Mouse (Mus musculus) G1E (cell line): ENCODE data around the gene Fgd2. TPM values are rescaled to one million over a fixed set of nuclear protein-coding genes. Genes with fewer than 3 reads are reported as not detected.
"Not testable (repeated sequence)": the region's sequence is repeated elsewhere in the genome, so short reads cannot be mapped to it uniquely, and the experiment has no call there.

Experiments
- ATAC-seq: 2 replicates; pipeline ENCODE4 v1.8.0; 2016; ENCODE audit warnings: mild to moderate bottlenecking; ENCODE audit not compliant: insufficient number of reproducible peaks, poor library complexity, low FRiP score, severe bottlenecking; ENCODE audit errors: extremely low read depth
- DNase-seq: peaks from one replicate; pipeline ENCODE4 v3.0.0; 2012; ENCODE audit warnings: low spot score
- H3K27me3 ChIP-seq: 2 replicates; pipeline ENCODE4 v1.6.1; 2012; ENCODE audit warnings: mild to moderate bottlenecking, low read length, inconsistent platforms; ENCODE audit not compliant: insufficient read depth
- H3K36me3 ChIP-seq: replicated peaks from 2 replicates; pipeline ENCODE3; 2012; ENCODE audit warnings: mild to moderate bottlenecking, inconsistent platforms
- H3K4me1 ChIP-seq: 2 replicates; pipeline ENCODE4 v1.6.1; 2012; ENCODE audit warnings: low read depth, low read length, inconsistent platforms, mixed read lengths; ENCODE audit not compliant: insufficient read depth
- H3K4me3 ChIP-seq: 2 replicates; pipeline ENCODE4 v1.5.1; 2012; ENCODE audit warnings: low read depth, mild to moderate bottlenecking, inconsistent platforms, low read length, moderate library complexity, mixed read lengths
- H3K9me3 ChIP-seq: replicated peaks from 2 replicates; pipeline ENCODE4 v1.6.1; 2012; ENCODE audit warnings: inconsistent platforms
- CTCF ChIP-seq: IDR thresholded peaks from 2 replicates; pipeline ENCODE4 v1.5.1; 2012; ENCODE audit warnings: low read depth, low read length, inconsistent platforms, mixed read lengths
- GATA1 ChIP-seq: IDR thresholded peaks from 2 replicates; pipeline ENCODE4 v1.6.1; 2012; ENCODE audit warnings: borderline replicate concordance, low read length, inconsistent platforms, mixed read lengths
- GATA2 ChIP-seq: IDR thresholded peaks from 2 replicates; pipeline ENCODE4 v1.6.1; 2012; ENCODE audit warnings: low read depth, low read length, inconsistent platforms, borderline replicate concordance
- POLR2AphosphoS5 ChIP-seq: IDR thresholded peaks from 2 replicates; pipeline ENCODE4 v1.6.1; 2012; ENCODE audit warnings: low read depth, low read length, inconsistent platforms; ENCODE audit not compliant: insufficient replicate concordance
- TAL1 ChIP-seq: conservative IDR thresholded peaks from 2 replicates; pipeline ENCODE4 v1.6.1; 2012; ENCODE audit warnings: low read depth, low read length, inconsistent platforms, mixed read lengths
- polyA plus RNA-seq: library from polyadenylated mRNA; stranded (reverse); fragments of >175 nt; gene quantifications from 2 replicates; pipeline ENCODE4 v1.2.3, GENCODE M21; 2012
- total RNA-seq, 2 experiments: library from RNA; stranded (forward) in 1 of 2; stranded (reverse) in 1 of 2; fragments of 200-1000 nt in 1 of 2; fragments of >200 nt in 1 of 2; fragmentation: Nextera tagmentation in 1 of 2; gene quantifications; 2 replicates each; pipeline ENCODE4 v1.2.3; 2014 to 2017

Fgd2 gene
- total and polyA plus RNA-seq, 3 experiments = 0.22 to 0.60 TPM; not detected in 1

DNA sequence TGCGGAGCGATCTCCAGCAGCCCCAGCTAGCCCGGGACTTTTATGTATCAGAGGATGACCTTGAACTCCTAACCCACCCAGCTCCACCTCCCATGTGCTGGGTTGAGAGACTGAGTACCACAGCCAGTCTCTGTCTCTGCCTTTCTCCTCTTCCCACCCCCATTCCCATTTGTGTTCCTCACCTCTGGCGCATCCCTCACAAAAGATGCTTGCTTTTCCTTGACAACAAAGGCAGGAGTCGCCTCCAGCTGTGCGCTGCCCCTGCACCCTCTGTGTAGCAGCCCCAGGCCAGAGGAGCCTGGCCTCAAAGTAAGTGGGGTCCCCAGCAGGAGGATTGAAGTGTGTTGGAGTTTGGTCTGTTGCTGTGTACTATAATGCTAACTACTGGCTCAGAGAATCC is 25.0 kb downstream of the Fgd2 start:
- ATAC-seq = no peak
- no peak for TF ChIP-seq GATA1
- TF ChIP-seq CTCF = no peak
- no peak for TF ChIP-seq GATA2
- no peak for TF ChIP-seq POLR2AphosphoS5
- no peak for TF ChIP-seq TAL1
- H3K9me3 ChIP-seq = no peaks in the 10 kb centered on the region
- no peak overlapping the region for H3K4me3 ChIP-seq
- H3K27me3 ChIP-seq = no peaks in the 10 kb centered on the region; the same call in 1 of the 2 replicates
- no peak for DNase-seq
- peaks cover 39% of the 10 kb centered on the region for H3K4me1 ChIP-seq
- no peaks in the 10 kb centered on the region for H3K36me3 ChIP-seq

DNA sequence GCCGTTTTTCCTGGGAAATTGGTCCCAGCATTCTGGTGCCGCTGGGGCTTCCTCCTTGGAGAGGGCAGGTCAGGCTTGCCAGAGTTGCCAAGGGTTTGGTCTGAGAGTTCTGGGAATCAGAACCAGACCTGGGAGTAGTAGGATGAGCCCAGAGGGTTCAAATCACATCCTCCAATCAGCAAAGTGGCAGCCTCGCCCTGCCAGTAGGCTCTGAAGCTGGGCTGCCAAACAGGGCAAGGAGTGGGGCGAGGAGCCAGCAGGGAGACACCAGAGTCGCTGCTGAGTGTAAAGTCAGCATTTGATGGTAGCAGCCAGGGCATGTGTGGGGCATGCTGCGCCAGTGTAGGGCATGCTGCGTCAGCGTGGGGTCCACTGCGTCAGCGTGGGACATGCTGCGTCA is 28.3 kb downstream of the Fgd2 start:
- Histone ChIP-seq H3K4me1 (peaks cover 50% of the 10 kb centered on the region), H3K27me3 (no peaks in the 10 kb centered on the region; the same call in 1 of the 2 replicates), H3K9me3 (no peaks in the 10 kb centered on the region), H3K36me3 (no peaks in the 10 kb centered on the region), H3K4me3 (peak overlapping the region; percentile 13; the same call in 1 of the 2 replicates)
- ATAC-seq = no peak
- no peak for TF ChIP-seq GATA1
- TF ChIP-seq CTCF = no peak
- TF ChIP-seq POLR2AphosphoS5 = no peak
- DNase-seq = no peak

DNA sequence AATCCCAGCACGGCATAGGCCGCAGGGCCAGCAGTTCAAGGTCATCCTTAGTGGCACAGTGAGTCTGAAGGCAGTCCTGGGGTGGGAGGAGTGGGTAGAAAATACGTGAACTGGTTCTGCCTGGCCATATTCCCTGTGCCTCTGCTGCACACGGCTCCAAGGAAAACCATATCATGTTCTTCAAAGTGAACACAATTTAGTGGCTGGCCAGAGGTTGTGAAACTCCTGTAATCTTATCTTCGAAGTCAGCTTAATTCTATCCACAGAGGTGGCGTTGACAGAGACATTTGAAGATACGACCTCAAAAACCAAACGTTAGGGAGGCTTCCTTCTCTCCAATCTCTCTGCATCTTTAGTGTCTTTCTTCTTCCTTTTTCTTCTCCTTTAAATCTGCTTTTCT is 30.6 kb downstream of the Fgd2 start:
- ATAC-seq = no peak
- H3K27me3 ChIP-seq = no peaks in the 10 kb centered on the region
- DNase-seq = no peak

DNA sequence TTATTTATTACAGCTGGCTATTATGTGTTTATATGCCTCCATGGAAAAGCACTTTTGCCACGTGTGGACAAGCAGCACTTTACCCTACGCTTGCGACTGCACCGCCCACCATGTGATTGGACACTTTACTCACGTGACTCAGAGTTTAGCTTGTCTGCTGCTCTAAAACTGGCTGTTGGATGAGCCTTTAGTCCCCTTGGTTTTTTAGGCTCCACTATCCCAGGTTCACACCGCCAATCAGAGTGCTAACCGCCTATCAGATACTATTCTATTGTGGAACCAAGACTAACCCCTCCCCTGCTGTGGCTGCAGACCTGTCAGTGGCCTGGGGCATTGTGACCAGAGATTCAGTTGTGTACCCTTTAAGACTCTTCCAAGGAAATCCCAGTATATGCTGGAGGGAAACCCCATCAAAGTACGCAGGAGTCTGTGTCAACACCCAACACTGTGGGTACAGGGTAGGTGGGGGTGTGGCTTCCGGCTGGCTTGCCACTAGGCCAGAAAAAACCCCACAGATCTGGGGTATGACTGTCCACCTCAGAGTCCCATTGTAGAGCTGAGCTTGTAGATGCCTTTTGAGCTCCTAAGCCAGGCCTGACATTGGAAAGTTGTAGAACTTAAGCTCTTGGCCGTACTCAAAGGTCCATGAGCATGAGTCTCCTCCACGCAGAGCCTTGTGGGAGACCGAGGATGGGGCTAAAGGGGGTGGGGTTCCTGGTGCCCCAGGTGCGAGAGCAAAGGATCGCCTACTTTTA is 32.8 kb downstream of the Fgd2 start:
- no peak for DNase-seq
- no peak for ATAC-seq
- H3K9me3 ChIP-seq = no peaks in the 10 kb centered on the region
- peaks cover 80% of the 10 kb centered on the region for H3K4me1 ChIP-seq
- H3K36me3 ChIP-seq = no peaks in the 10 kb centered on the region
- TF ChIP-seq POLR2AphosphoS5 = no peak
- TF ChIP-seq TAL1 = no peak
- no peak for TF ChIP-seq GATA2
- no peak for TF ChIP-seq CTCF
- no peak for TF ChIP-seq GATA1
- H3K4me3 ChIP-seq = peak overlapping the region; percentile 11; the same call in 1 of the 2 replicates
- H3K27me3 ChIP-seq = no peaks in the 10 kb centered on the region

More for the DNA sequence above, 30.6 kb downstream of the Fgd2 start:
- no peaks in the 10 kb centered on the region for H3K9me3 ChIP-seq
- peak; percentile 27; the same call in 1 of the 2 replicates for TF ChIP-seq TAL1
- TF ChIP-seq GATA1 = no peak
- H3K4me3 ChIP-seq = no peak overlapping the region; the same call in 1 of the 2 replicates
- H3K4me1 ChIP-seq = peaks cover 58% of the 10 kb centered on the region
- no peaks in the 10 kb centered on the region for H3K36me3 ChIP-seq

DNA sequence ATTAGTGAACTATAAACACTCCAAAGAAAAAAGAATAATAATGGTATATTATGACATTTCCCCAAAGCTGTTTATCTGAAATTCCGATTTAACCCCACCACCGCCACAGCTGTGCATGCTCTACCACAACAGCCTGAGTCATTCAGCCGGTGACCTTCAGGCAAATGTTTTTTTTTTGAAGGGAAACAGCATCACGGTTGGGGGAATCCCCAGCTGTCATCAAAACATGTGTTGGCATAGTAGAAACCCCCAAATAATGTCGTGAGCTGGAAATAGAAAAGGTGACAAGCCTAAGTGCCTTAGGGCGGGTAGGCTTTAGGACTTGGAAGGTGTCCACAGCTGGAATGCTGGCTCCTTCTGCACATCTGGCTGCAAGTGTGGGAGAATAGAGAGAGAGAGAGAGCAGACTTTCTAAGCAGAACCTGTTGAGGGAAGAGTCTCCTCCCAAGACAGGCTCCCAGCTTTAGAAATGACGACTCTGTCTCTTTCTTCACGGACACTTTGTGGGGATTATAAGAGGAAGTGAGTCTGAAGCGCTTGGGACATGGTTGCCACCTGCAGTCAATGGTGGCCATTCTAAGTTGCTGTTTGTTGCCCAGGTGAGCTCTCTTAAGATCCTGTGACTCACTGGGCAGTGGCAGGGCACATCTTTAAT is 33.5 kb downstream of the Fgd2 start:
- no peaks in the 10 kb centered on the region for H3K36me3 ChIP-seq
- TF ChIP-seq TAL1 (no peak), POLR2AphosphoS5 (no peak), CTCF (no peak), GATA2 (no peak)
- no peaks in the 10 kb centered on the region for H3K9me3 ChIP-seq
- no peaks in the 10 kb centered on the region for H3K27me3 ChIP-seq
- no peak for DNase-seq
- H3K4me1 ChIP-seq = peaks cover 84% of the 10 kb centered on the region
- ATAC-seq = no peak
- H3K4me3 ChIP-seq = no peak overlapping the region; the same call in 1 of the 2 replicates

DNA sequence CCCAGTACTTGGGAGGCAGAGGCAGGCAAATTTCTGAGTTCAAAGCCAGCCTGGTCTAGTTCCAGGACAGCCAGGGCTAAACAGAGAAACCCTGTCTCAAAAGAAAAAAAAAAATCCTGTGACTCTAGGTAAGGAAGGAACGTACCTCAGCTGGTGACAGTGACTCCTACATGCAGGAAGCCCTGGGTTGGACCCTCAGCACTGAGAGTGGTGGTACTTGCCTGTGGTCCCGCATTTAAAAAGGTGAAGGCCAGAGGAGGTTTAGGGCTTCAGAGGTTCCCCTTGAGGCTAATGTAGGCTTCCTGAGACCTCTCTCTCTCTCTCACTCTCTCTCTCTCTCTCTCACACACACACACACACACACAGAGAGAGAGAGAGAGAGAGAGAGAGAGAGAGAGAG is 34.0 kb downstream of the Fgd2 start:
- Histone ChIP-seq H3K4me1 (peaks cover 87% of the 10 kb centered on the region), H3K4me3 (peak overlapping the region; percentile 61; the same call in 1 of the 2 replicates)
- ATAC-seq, H3K36me3 ChIP-seq, H3K27me3 ChIP-seq, DNase-seq, H3K9me3 ChIP-seq: not testable (repeated sequence)
